Mouse (Mus musculus) heart, postnatal 25 days (tissue): ENCODE measurements around the gene March5. TPM values are rescaled to one million over a fixed set of nuclear protein-coding genes. Genes with fewer than 3 reads are reported as not detected.
A peak's percentile ranks its signal among the peaks of the same experiment; 100 is the strongest.
"Not testable (repeated sequence)": the region's sequence is repeated elsewhere in the genome, so short reads cannot be mapped to it uniquely, and the experiment has no call there.

Experiments used
- DNase-seq: peaks from one replicate; pipeline ENCODE4 v3.0.0; 2022; ENCODE audit warnings: low spot score
- intact Hi-C: fragments of 180-260 bp; cut with DNase I; formaldehyde crosslinking; loops from one replicate; pipeline ENCODE4 v1.15.1; 2025
- total RNA-seq, 2 experiments: library from RNA; stranded (reverse); gene quantifications; 2 replicates each; pipeline ENCODE4 v1.2.3; 2021

The March5 gene
- 10 to 100 TPM; 82.1 to 85.6 TPM for total RNA-seq

DNA sequence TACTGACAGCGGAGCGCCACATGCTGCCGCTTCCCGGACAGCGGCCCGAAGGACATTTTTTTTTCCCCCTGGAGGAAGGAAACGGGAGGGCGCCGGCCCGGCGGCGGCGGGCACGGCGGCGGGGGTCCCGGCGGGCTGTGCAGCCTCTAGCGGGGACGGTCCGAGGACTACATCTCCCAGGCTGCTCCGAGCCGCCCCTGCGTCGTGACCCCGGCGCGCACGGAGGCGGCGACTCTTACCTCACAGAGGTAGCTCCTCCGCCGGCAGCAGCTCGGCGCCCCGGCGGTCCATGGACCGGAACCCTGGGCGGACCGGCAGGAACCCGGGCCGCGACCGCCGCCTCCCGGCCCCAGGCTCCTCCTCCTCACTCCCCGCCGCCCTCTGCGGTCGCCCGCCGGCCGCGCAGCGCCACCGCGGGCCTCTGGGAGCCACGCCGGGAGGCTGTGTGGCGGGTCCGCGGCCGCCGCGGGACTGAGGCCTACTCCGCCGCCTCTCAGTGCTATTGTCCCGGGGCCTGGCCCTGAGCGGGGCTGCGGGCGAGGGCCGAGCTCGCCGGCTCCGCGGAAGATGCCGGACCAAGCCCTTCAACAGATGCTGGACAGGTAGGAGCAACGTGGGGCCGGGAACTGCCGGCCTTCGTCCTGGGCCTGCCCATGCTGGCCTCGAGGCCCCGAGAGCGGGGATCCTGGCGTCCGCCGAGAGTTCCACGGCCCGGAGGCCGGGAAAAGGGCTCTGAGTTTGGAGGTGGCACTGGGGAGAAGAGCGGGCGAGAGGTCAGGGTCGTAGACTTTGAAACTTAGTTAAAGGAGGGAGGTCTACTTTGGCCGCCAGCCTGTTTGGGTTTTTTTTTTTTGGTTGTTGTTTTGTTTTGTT lies at the start of gene March5:
Gene March5 (plus strand): TSS at position 241 of the 873 bp plus-strand sequence.
- peak; percentile 85 for DNase-seq
- intact Hi-C loops: loop anchor here (2.0 to 5.0 kb wide), 4 partner anchors 33 to 290 kb away; partner anchors contain the start of gene Fgfbp3

DNA sequence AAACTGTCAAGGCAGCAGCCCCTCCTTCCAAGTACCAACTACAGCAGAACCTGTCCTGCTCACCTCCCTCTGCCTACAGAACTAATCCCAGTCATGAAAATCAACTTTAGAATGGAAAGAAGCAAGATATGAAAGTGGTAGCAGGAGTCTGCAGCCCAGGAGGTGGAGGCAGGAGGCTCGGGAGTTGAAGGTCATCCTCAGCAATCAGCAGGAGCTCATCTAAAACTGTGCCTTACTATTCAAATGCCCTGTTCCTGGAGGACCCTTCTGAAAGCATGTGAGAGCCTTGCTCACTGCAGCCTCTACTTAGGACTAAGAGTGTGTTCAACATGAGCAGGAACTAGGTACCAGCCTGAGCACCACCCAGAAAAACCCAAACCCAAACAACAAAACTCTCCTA lies 35.2 kb upstream of the March5 start:
- intact Hi-C loops: loop anchor here (2.0 kb wide), 1 partner anchor 93 kb away; no protein-coding TSS in a partner anchor

GRCm38 (mm10) chr19:37172566-37173130 lies 34.7 kb upstream of the March5 start:
- intact Hi-C loops: loop anchor here (2.0 kb wide), 1 partner anchor 94 kb away; no protein-coding TSS in a partner anchor
- no peak for DNase-seq

More for the DNA sequence above, 35.2 kb upstream of the March5 start:
- DNase-seq: no peak

- intact Hi-C loops: loop anchor here (2.0 kb wide), 2 partner anchors 35 to 95 kb away; partner anchors contain the start of gene Cpeb3
- DNase-seq: no peak
These were observed 33.8 kb upstream of the March5 start for GRCm38 (mm10) chr19:37173331-37174115.

DNA sequence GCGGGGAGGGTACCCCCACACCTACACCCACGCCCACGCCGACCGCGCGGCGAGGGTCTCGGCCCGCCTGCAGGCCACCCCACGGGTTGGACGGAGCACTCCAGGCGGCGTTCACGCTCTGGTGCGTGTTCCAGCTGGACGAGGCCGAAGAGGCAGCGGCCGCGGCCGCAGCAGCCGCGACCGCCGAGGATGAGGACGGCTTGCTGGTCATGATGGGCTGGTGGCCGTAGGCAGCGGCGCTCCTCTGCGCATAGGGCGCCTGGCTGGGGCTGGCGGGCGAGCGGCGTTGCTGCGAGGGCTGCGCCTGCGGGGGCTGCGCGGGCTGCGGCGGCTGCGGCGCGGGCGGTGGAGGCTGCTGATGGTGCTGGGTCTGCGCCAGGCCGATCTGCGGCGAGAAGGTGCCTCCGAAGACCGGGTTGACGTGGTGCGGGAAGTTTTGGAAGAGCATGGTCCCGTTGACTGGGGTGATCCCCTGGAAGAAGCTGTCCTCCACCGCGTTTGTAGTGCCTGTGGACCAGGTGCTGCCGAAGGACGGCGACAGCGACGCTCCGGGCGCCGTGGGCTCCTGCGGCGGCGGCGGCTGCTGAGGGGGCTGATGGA lies 33.1 kb upstream of the March5 start:
- DNase-seq: no peak
- intact Hi-C loops: loop anchor here (2.0 kb wide), 1 partner anchor 35 kb away; the partner anchor contains the start of gene Cpeb3

- DNase-seq: no peak
- intact Hi-C loops: loop anchor here (2.0 to 5.0 kb wide), 2 partner anchors 34 to 123 kb away; partner anchors contain the start of gene Cpeb3
These were observed 32.5 kb upstream of the March5 start for GRCm38 (mm10) chr19:37174716-37175435.

GRCm38 (mm10) chr19:37175436-37175805 lies 31.9 kb upstream of the March5 start:
- peak; percentile 34 for DNase-seq
- intact Hi-C loops: loop anchor here (2.0 to 5.0 kb wide), 2 partner anchors 33 to 123 kb away; partner anchors contain the start of gene Cpeb3

DNA sequence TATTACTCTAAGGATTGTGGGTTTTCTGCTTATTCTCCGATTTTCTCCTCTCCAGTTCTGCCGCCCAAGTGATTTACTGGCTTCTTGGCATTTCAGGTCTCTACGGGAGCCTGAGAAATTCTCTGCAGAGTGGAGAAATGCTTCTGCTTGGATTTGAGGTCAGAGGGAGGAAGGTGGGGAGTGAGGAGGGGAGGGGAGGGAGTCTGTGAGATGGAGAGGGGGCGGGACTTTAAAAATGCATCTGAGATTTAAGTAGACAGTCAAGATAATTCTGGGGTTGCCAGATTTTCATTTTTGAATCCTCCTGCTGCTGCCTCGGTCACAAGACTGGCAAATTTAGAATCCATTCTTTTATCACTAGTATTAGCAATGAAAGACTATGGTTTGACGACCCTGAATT lies 31.4 kb upstream of the March5 start:
- intact Hi-C loops: loop anchor here (2.0 to 5.0 kb wide), 2 partner anchors 33 to 124 kb away; partner anchors contain the start of gene Cpeb3
- no peak for DNase-seq

- DNase-seq: no peak
- intact Hi-C loops: loop anchor here (5.0 kb wide), 1 partner anchor 125 kb away; no protein-coding TSS in a partner anchor
These were observed 30.4 kb upstream of the March5 start for GRCm38 (mm10) chr19:37176879-37177462.

DNA sequence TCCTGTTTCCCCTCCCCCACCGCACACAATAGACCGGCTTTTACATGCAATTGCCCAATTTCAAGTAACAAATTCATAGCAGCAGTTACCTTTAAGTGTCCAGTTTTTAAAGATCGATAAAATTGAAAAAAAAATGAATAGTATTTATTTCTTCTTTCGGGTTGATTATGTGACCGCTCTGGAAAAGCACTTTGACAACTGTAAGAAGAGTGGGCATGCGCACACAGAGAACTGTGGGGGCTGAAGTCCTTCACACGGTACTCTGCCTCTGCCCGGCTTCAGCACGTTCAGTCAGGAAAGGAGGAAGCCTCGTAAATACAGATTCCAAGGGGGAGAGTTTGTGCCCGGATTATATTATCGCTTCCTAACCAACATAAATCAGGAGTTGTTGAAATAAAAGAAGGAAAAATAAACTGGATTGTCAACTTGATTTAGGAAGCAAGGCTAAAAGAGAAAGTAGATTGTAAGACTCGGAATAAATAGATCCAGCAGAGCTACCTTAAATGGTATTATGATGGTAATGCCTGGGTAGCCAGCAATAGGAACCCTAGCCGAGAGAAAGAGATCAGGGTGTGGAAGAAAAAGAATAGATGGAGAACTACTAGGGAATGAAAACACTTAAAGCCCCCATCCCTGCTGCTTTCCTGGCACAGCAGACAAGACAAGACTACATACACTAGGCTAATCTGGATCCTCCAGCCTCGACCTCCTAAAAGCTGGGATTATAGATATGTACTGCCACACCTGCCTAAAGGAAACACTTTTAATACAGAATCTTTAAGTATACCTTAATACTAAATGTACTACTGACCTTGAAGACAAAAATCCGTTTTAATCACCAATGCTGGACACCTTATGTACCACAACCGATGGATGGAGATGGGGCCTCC lies 29.3 kb upstream of the March5 start:
- intact Hi-C loops: loop anchor here (5.0 kb wide), 1 partner anchor 126 kb away; no protein-coding TSS in a partner anchor
- peak; percentile 7 for DNase-seq

DNA sequence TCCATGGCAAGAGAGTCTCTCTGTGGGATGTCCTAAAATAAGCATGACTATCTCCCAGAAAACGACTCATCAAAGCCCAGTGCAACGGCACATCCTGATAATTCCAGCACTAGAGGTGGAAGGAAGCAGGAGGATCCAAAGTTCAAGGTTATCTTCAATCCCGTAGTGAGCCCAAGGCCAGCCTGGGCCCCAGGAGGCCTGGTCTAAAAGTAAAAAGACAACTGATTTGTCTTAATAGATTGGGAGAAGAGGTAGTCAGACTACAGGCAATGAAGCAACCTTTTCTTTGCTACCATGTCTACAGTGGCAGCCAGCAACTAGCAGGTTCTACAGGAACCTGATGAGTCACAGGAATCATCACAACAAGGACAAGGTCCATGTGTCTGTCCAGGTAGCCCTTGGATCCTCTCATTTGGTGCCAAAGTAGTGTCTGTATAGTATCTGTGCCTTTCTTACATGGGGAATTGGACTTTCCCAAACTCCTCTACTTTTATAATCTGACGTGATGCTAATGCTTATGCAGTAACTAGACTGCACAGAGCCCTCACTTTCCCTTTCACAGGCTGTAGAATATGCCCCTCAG lies 18.9 kb upstream of the March5 start:
- DNase-seq: no peak
- intact Hi-C loops: no loop called here

DNA sequence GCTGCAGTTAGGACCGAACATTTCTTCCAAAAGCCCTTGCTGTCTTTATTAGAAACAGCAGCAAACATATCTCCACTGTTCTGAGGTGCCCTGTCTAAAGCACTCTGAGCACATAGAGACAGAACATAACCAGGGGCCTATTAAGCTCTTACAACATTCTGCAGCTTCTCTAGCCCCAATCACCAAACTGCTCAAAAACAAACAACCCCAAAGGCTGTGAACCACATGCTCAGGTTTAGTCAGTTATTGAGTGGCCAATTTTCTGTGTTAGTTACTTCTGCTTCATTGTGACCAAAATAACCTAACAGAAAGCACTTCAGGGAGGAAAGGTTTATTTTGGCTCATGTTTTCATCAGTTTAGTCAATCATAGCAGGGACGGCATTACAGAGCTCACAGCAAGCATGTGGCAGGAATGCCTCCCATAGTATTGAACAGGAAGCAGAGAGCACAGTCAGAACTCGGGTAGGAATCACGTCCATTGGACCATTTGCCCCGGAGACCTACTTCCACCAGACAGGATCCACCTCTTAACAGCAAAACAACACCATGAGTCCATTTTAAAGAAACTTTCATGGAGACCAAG lies 14.8 kb upstream of the March5 start:
- DNase-seq: no peak
- intact Hi-C loops: no loop called here

DNA sequence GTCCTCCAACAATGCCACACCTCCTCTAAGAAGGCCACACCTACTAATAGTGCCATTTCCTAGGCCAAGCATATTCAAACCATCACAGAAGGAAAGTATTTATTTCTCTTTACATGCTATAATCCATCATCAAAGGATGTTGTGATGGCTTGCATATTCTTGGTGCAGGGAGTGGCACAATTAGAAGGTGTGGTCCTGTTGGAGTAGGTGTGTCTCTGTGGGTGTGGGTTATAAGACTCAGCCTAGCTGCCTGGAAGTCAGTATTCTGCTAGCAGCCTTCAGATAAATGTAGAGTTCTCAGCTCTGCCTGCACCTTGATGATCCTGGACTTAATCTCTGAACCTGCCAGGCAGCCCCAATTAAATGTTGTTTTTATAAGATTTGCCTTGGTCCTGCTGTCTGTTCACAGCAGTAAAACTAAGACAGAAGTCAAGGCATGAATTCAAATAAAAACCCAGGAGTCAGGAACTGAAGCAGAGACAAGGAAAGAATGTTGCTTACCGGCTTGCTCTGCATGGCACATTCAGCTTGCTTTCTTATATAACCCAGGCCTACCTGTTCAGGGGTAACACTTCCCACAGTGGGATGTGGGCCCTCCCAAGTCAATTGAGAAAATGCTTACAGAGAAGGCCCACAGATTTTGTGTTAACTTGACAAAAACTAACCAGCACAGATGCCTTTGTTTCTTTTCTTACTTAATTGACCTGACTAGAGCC lies 9.0 kb upstream of the March5 start:
- intact Hi-C loops: no loop called here
- no peak for DNase-seq

DNA sequence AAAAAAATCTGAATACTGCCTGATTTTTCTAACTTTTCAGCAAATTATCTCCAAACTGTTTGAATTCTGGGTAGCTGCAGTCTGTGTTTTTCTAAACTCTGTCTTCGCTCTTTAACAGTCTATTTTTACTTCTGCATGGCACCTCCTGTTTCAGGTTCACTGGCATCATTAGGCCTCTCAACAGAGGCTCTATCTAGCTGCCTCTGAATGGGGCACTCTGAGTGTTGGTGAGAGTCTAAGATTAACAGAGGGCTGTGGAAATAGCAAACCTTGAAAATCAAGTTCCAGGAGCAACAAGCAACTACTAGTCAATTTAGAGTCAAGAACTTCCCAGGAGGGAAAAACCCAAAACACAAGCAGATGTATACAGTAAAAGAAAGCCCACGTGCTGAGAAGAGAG lies 7.5 kb upstream of the March5 start:
- no peak for DNase-seq
- intact Hi-C loops: no loop called here

DNA sequence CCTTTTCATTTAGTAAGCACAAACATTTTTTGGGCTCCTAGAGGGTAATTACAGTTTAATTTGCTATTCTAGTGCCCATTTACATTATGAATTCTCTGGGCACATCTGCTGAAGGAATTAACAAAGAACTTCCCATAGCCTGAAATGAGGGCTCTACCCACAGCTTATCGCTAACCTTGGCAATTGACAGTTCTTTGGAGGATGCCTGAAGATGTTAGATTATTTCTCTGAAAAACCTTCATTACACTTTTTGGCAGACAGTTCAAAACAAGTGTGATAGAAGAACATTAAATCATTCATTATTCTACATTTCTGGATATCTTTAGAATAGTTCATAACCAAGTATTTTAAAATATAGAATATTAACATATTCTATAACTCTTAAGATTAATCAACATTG lies 4.0 kb upstream of the March5 start:
- DNase-seq: no peak

GRCm38 (mm10) chr19:37205155-37205554 lies 2.2 kb upstream of the March5 start:
- intact Hi-C loops: loop anchor here (5.0 kb wide), 3 partner anchors 138 to 288 kb away; partner anchors contain the start of gene Fgfbp3
- DNase-seq: not testable (repeated sequence)

More for the DNA sequence above, 4.0 kb upstream of the March5 start:
- intact Hi-C loops: no loop called here
